Mouse (Mus musculus): Measurements from ENCODE around the gene Pbx1. TPM values are rescaled to one million over a fixed set of nuclear protein-coding genes. Genes with fewer than 3 reads are reported as not detected.
A peak's percentile ranks its signal among the peaks of the same experiment; 100 is the strongest.

The Pbx1 gene
- polyA plus RNA-seq, 1 experiment from 2014 or later = 59.2 TPM

DNA sequence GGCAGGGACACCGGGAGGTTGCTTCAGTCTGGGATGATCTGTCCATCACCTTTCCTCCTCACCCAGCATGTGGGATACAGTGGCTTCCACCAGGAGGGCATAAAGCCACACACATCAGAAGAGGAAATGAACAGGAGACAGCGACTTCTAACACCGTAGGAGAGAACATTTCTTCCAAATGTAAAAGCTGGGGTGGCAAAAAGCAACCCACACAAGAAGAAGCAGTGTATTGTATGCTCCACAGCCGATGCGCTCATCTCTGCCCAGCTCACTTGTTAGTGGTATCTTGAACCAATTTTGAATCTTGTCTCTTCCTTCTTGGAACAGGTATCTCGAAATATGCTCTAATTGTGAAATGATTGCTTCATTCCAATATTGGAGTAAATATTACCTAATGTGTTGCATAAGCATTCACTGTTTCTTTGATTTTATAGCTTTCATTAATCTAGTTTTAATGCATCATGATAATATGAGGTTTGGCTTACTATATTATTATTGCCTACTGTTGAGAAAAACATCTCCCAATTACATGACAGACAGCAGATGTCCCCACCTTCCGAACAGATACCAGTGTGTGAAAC is 95.7 kb downstream of the Pbx1 start:
- Histone ChIP-seq H3K36me3 (ENCODE audit: control insufficient read depth, insufficient read depth, low read length) (no peaks in the 10 kb centered on the region), H3K4me1 (replicated peaks; ENCODE audit: control insufficient read depth, insufficient read depth, low read length) (no peaks in the 10 kb centered on the region; the same call in 1 of the 2 replicates), H3K27me3 (ENCODE audit: control insufficient read depth, insufficient read depth, low read length) (no peaks in the 10 kb centered on the region), H3K4me2 (replicated peaks; ENCODE audit: low read depth, low read length) (no peak overlapping the region), H3K4me3 (ENCODE audit: low read depth, low read length) (no peak overlapping the region), H3K9ac (ENCODE audit: low read depth, low read length) (no peak overlapping the region), H3K9me3 (ENCODE audit: control insufficient read depth, low read length) (no peaks in the 10 kb centered on the region), H3K27ac (ENCODE audit: low read depth, low read length) (no peak overlapping the region)
- WGBS = 92% methylated on average over 7 of the region's 7 CpGs
- no peak for ATAC-seq (ENCODE audit: low FRiP score)
- no peak for DNase-seq (ENCODE audit: low spot score)

DNA sequence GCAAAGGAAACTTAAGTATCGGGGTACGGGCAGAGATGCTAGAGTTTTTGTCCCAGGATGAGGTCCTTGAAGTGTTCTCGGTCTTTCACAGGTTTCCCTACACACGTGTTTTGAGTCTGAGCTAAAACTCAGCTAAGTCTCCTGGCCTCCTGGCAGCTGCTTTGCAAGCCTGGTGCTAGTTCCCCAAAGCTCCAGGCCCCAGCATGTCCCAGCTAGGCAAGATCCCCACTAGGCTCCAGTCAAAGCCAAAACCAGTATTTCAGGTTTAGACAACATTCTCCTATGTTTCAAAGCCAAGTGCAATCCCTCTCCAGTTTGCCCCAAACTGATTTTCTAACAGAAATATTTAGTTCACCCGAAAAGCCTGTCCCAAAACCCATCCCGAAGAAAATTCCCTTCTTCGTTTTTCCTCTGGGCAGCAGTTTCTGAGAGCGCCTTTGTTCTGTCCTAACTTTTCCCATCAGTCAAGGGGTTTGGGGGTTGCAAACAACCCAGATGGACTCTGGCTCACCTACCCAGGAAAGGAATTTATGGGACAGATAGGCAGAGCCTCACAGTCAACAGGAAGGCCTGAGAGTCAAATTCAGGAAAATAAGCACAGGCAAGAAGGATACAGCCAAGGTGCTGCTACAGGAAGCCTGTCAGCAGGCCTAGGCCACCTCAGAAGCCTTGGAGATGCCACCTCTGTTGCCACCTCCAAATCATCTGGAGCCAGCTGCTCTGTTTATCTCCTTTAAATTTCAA is 97.1 kb downstream of the Pbx1 start:
- ATAC-seq (ENCODE audit: low FRiP score) (no peak), DNase-seq (ENCODE audit: low spot score) (no peak)
- H3K27ac ChIP-seq (ENCODE audit: low read depth, low read length) = no peak overlapping the region
- H3K9me3 ChIP-seq (ENCODE audit: control insufficient read depth, low read length) = no peaks in the 10 kb centered on the region
- 93% methylated on average over 8 of the region's 8 CpGs for WGBS
- no peaks in the 10 kb centered on the region for H3K4me1 ChIP-seq (replicated peaks; ENCODE audit: control insufficient read depth, insufficient read depth, low read length)
- no peaks in the 10 kb centered on the region for H3K27me3 ChIP-seq (ENCODE audit: control insufficient read depth, insufficient read depth, low read length)
- H3K4me3 ChIP-seq (ENCODE audit: low read depth, low read length) = no peak overlapping the region
- no peak overlapping the region for H3K4me2 ChIP-seq (replicated peaks; ENCODE audit: low read depth, low read length)
- H3K9ac ChIP-seq (ENCODE audit: low read depth, low read length) = no peak overlapping the region
- H3K36me3 ChIP-seq (ENCODE audit: control insufficient read depth, insufficient read depth, low read length) = no peaks in the 10 kb centered on the region

DNA sequence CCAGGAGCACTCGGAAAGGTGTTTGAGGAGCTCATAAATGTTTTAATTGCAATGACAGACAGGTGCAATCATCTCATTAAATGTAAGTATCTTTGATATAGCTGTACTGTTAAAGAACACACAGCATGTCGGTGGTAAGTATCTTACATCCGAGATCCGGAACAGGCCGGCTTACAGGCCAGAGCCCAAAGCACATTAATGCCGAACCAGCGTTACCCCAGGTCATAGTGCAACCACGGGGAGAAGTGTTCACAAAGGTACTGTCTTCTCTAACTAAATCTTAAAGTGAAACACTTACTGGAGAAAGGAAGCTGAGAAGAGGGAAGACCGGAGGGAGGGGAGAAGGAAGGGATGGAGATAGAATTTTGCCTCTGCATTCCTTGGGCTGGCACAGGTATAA is 100.0 kb downstream of the Pbx1 start:
- Histone ChIP-seq H3K4me1 (replicated peaks; ENCODE audit: control insufficient read depth, insufficient read depth, low read length) (peaks cover 3% of the 10 kb centered on the region; the same call in 1 of the 2 replicates), H3K4me3 (ENCODE audit: low read depth, low read length) (no peak overlapping the region), H3K27me3 (ENCODE audit: control insufficient read depth, insufficient read depth, low read length) (no peaks in the 10 kb centered on the region), H3K27ac (ENCODE audit: low read depth, low read length) (no peak overlapping the region), H3K9me3 (ENCODE audit: control insufficient read depth, low read length) (no peaks in the 10 kb centered on the region), H3K9ac (ENCODE audit: low read depth, low read length) (no peak overlapping the region), H3K36me3 (ENCODE audit: control insufficient read depth, insufficient read depth, low read length) (no peaks in the 10 kb centered on the region), H3K4me2 (replicated peaks; ENCODE audit: low read depth, low read length) (no peak overlapping the region)
- ATAC-seq (ENCODE audit: low FRiP score) (no peak), DNase-seq (ENCODE audit: low spot score) (no peak)
- 96% methylated on average over 9 of the region's 9 CpGs for WGBS

DNA sequence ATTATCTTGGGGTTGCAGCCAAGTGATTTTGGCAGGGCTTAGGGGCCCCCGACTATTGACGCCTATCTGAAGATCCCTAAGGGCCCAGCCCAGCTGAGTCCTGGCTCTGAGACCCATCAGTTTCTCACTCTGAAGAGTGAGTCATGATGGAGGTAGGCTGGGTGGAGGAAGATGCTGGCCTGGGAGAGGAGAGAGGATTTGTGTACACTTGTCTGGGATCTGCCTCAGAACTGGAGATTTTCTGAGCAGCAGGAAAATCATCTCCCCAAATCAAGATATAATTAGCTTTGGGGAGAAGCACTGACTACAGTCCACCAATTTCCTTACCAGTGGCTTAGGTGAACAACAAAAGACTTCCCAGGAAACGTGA is 103.8 kb downstream of the Pbx1 start:
- H3K4me1 ChIP-seq (replicated peaks; ENCODE audit: control insufficient read depth, insufficient read depth, low read length) = peaks cover 12% of the 10 kb centered on the region
- H3K9ac ChIP-seq (ENCODE audit: low read depth, low read length) = no peak overlapping the region
- H3K4me3 ChIP-seq (ENCODE audit: low read depth, low read length) = no peak overlapping the region
- H3K9me3 ChIP-seq (ENCODE audit: control insufficient read depth, low read length) = no peaks in the 10 kb centered on the region
- ATAC-seq (ENCODE audit: low FRiP score) (no peak), DNase-seq (ENCODE audit: low spot score) (no peak)
- no peak overlapping the region for H3K4me2 ChIP-seq (replicated peaks; ENCODE audit: low read depth, low read length)
- no peaks in the 10 kb centered on the region for H3K36me3 ChIP-seq (ENCODE audit: control insufficient read depth, insufficient read depth, low read length)
- no peaks in the 10 kb centered on the region for H3K27me3 ChIP-seq (ENCODE audit: control insufficient read depth, insufficient read depth, low read length)
- no peak overlapping the region for H3K27ac ChIP-seq (ENCODE audit: low read depth, low read length)
- 77% methylated on average over 3 of the region's 3 CpGs for WGBS

DNA sequence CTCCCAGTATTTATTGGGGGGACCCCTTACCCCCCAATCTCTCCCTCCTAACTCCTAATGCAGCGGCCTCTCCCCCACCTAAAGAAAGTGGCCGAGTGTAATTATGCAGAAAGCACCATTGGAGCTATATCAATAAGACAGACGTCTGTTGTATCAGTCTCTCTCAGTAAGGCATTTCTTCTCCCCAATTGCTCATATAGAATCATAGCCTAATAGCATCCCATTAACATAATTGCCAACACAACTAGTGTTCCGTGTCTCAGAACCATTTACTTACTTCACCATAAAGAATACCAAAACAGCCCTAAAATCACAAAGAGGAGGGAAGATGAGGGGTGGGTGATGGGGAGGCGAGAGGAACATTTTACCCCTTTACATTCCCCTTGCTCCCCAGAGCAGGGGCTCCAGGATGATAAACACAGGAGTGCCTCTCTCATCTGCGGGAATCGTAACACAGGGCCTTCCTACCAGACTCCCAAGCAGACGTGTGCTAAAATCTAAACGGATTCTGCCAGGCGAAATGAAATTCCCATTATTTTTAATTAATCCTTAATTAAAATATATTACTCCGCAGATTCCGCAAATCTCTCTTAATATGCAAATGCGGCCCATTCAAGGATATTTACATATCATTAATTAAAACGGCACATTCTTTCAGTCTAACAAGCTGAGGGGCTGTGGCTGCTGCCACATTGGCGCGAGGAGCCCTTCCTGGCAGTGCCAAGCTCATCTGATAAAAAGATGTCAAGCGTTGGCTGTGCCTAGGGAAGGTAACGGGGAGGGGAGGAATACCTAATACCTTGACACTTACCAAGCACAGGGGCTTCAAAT is 104.5 kb downstream of the Pbx1 start:
- Histone ChIP-seq H3K4me3 (ENCODE audit: low read depth, low read length) (no peak overlapping the region), H3K9me3 (ENCODE audit: control insufficient read depth, low read length) (no peaks in the 10 kb centered on the region), H3K4me2 (replicated peaks; ENCODE audit: low read depth, low read length) (no peak overlapping the region), H3K9ac (ENCODE audit: low read depth, low read length) (no peak overlapping the region), H3K27ac (ENCODE audit: low read depth, low read length) (0 out of 2 replicates have a peak overlapping the region, but pooled peaks have one; percentile 17), H3K27me3 (ENCODE audit: control insufficient read depth, insufficient read depth, low read length) (no peaks in the 10 kb centered on the region), H3K36me3 (ENCODE audit: control insufficient read depth, insufficient read depth, low read length) (no peaks in the 10 kb centered on the region), H3K4me1 (replicated peaks; ENCODE audit: control insufficient read depth, insufficient read depth, low read length) (peaks cover 12% of the 10 kb centered on the region)
- DNase-seq (ENCODE audit: low spot score) (no peak), ATAC-seq (ENCODE audit: low FRiP score) (no peak)
- WGBS = 79% methylated on average over 18 of the region's 18 CpGs

DNA sequence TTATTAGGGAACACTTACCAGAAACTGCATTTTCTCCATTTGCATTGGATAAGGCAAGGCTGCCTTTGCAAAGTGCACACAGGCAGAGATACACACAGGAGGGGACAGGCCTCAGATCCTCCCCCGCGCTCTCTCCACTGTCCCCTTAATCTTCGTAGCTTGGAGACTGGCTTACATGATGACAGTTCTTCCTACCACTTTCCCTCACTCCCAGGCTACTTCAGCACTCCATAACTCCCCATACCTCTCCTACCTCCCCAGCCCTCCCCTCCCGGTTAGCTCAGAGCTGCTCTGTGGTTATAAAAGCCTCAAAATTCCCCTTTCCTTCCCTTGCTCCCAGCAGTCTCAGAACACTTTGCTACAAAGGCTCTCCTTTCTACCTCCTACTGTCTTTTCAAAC is 106.3 kb downstream of the Pbx1 start:
- 76% methylated on average over 4 of the region's 4 CpGs for WGBS
- H3K27ac ChIP-seq (ENCODE audit: low read depth, low read length) = peak overlapping the region; percentile 49; the same call in 1 of the 2 replicates
- DNase-seq (ENCODE audit: low spot score) (no peak), ATAC-seq (ENCODE audit: low FRiP score) (no peak)
- H3K4me2 ChIP-seq (replicated peaks; ENCODE audit: low read depth, low read length) = no peak overlapping the region
- H3K9ac ChIP-seq (ENCODE audit: low read depth, low read length) = no peak overlapping the region
- H3K27me3 ChIP-seq (ENCODE audit: control insufficient read depth, insufficient read depth, low read length) = no peaks in the 10 kb centered on the region
- no peaks in the 10 kb centered on the region for H3K36me3 ChIP-seq (ENCODE audit: control insufficient read depth, insufficient read depth, low read length)
- no peaks in the 10 kb centered on the region for H3K9me3 ChIP-seq (ENCODE audit: control insufficient read depth, low read length)
- H3K4me3 ChIP-seq (ENCODE audit: low read depth, low read length) = no peak overlapping the region
- H3K4me1 ChIP-seq (replicated peaks; ENCODE audit: control insufficient read depth, insufficient read depth, low read length) = peaks cover 12% of the 10 kb centered on the region

DNA sequence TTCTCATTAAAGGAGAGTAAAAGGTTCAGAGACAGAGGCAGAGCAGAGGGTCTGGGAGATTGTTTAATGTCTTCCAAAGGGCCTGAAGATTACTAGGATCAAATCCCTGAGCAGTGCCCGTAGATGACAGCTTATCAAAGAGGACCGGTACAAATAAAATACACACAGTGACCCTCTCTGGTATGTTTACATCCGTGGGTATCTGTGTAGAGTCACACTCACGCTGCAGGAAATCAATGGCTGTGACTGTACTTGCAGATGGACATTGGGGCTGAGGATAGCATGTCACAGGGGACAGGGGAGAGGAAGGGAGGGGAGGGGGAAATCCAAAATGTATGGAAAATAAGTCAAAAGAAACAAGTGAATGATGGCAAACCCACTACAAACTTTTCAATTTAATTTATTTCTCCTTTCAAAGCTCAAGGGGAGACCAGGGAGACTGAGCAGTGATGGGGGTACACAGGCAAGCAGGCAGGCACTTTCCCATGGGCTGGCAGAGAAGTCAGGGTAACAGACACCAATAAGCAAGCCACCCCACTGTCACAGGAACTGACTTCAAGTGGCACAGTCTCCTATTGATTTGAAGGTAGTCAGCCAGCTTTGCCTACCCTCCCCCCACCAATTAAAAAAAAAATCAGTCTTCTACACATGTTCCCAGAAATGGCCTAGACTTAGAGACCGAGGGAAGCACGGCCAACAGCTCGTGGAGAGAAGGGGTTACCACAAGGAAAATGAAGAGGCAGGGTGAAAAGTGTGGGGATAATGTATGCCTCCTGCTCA is 107.6 kb downstream of the Pbx1 start:
- Histone ChIP-seq H3K4me3 (ENCODE audit: low read depth, low read length) (no peak overlapping the region), H3K4me2 (replicated peaks; ENCODE audit: low read depth, low read length) (no peak overlapping the region), H3K9ac (ENCODE audit: low read depth, low read length) (no peak overlapping the region), H3K4me1 (replicated peaks; ENCODE audit: control insufficient read depth, insufficient read depth, low read length) (peaks cover 12% of the 10 kb centered on the region), H3K36me3 (ENCODE audit: control insufficient read depth, insufficient read depth, low read length) (no peaks in the 10 kb centered on the region), H3K9me3 (ENCODE audit: control insufficient read depth, low read length) (no peaks in the 10 kb centered on the region), H3K27ac (ENCODE audit: low read depth, low read length) (no peak overlapping the region), H3K27me3 (ENCODE audit: control insufficient read depth, insufficient read depth, low read length) (no peaks in the 10 kb centered on the region)
- DNase-seq (ENCODE audit: low spot score) (no peak), ATAC-seq (ENCODE audit: low FRiP score) (no peak)
- WGBS = 65% methylated on average over 7 of the region's 7 CpGs

DNA sequence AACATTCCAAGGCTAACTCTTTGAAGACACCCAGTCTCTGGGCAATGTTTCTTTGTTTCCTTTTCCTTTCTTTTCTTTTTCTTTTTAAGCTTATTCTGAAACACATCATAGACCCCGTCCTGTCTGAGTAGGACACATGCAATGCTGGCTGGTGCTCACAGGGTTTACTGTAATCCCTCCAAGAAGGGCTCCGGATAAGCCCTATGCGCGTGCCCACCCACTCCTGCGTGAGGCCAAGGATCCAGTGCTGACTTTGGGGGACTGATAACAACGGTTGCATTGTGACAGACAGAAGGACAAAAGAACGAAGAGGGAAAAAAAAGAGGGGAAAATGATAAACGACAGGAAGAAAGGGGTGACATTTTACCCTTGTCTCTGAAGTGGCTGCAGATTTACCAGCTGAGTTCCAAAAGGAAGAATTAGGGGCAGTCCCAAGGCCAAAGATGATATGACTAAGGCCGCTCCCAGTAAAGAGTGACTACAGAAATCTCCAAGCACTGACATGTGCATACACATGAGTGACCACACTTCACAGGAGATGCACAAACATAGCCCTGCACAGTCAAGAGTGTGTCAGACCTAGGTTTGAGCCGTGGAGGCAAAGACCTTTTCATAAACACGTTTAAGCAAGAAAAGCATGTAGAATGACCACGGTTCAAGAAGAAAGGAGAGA is 108.5 kb downstream of the Pbx1 start:
- Histone ChIP-seq H3K9me3 (ENCODE audit: control insufficient read depth, low read length) (no peaks in the 10 kb centered on the region), H3K4me3 (ENCODE audit: low read depth, low read length) (no peak overlapping the region), H3K36me3 (ENCODE audit: control insufficient read depth, insufficient read depth, low read length) (no peaks in the 10 kb centered on the region), H3K9ac (ENCODE audit: low read depth, low read length) (no peak overlapping the region), H3K27ac (ENCODE audit: low read depth, low read length) (no peak overlapping the region), H3K27me3 (ENCODE audit: control insufficient read depth, insufficient read depth, low read length) (no peaks in the 10 kb centered on the region), H3K4me1 (replicated peaks; ENCODE audit: control insufficient read depth, insufficient read depth, low read length) (peaks cover 12% of the 10 kb centered on the region), H3K4me2 (replicated peaks; ENCODE audit: low read depth, low read length) (no peak overlapping the region)
- DNase-seq (ENCODE audit: low spot score) = no peak
- 70% methylated on average over 12 of the region's 12 CpGs for WGBS
- ATAC-seq (ENCODE audit: low FRiP score) = no peak

All from hindbrain, embryonic 11.5 days (tissue).